Mouse (Mus musculus): ENCODE measurements around the gene Ina.
"Not testable (repeated sequence)": the region's sequence is repeated elsewhere in the genome, so short reads cannot be mapped to it uniquely, and the experiment has no call there.

Gene Ina

GRCm38 (mm10) chr19:47014447-47015381, at the start of gene Ina, which contains the start of gene Nt5c2:
Ina (plus strand) TSS chr19:47014698.
Nt5c2 (minus strand) TSS chr19:47015153.
- DNase-seq (ENCODE audit: low spot score) = peak; percentile 35

GRCm38 (mm10) chr19:46965496-46965895, 49.0 kb upstream of the Ina start:
- no peak for DNase-seq (ENCODE audit: low spot score)

- no peak for DNase-seq (ENCODE audit: low spot score)
These were observed 48.2 kb upstream of the Ina start for GRCm38 (mm10) chr19:46966330-46966729.

GRCm38 (mm10) chr19:46967861-46968260, 46.6 kb upstream of the Ina start:
- no peak for DNase-seq (ENCODE audit: low spot score)

- DNase-seq (ENCODE audit: low spot score) = no peak
These were observed 45.7 kb upstream of the Ina start for GRCm38 (mm10) chr19:46968833-46969232.

GRCm38 (mm10) chr19:46969286-46969985, 45.1 kb upstream of the Ina start:
- no peak for DNase-seq (ENCODE audit: low spot score)

- DNase-seq (ENCODE audit: low spot score) = no peak
These were observed 44.3 kb upstream of the Ina start for GRCm38 (mm10) chr19:46970121-46970729.

- no peak for DNase-seq (ENCODE audit: low spot score)
These were observed 43.3 kb upstream of the Ina start for GRCm38 (mm10) chr19:46971051-46971689.

- no peak for DNase-seq (ENCODE audit: low spot score)
These were observed 42.8 kb upstream of the Ina start for GRCm38 (mm10) chr19:46971712-46972111.

- no peak for DNase-seq (ENCODE audit: low spot score)
These were observed 42.3 kb upstream of the Ina start for GRCm38 (mm10) chr19:46972159-46972558.

GRCm38 (mm10) chr19:46975565-46975964, 38.9 kb upstream of the Ina start:
- DNase-seq (ENCODE audit: low spot score) = no peak

- DNase-seq (ENCODE audit: low spot score) = no peak
These were observed 38.5 kb upstream of the Ina start for GRCm38 (mm10) chr19:46975997-46976396.

- no peak for DNase-seq (ENCODE audit: low spot score)
These were observed 37.8 kb upstream of the Ina start for GRCm38 (mm10) chr19:46976743-46977142.

GRCm38 (mm10) chr19:46977460-46977859, 37.0 kb upstream of the Ina start:
- DNase-seq (ENCODE audit: low spot score) = no peak

GRCm38 (mm10) chr19:46978069-46978468, 36.4 kb upstream of the Ina start:
- not testable (repeated sequence) for DNase-seq (ENCODE audit: low spot score)

- DNase-seq (ENCODE audit: low spot score) = peak; percentile 23
These were observed 35.3 kb upstream of the Ina start for GRCm38 (mm10) chr19:46978920-46979780.

- no peak for DNase-seq (ENCODE audit: low spot score)
These were observed 34.8 kb upstream of the Ina start for GRCm38 (mm10) chr19:46979781-46980105.

- no peak for DNase-seq (ENCODE audit: low spot score)
These were observed 33.0 kb upstream of the Ina start for GRCm38 (mm10) chr19:46981462-46981861.

- DNase-seq (ENCODE audit: low spot score) = peak; percentile 60
These were observed 31.0 kb upstream of the Ina start for GRCm38 (mm10) chr19:46983352-46983965.

GRCm38 (mm10) chr19:46983966-46984380, 30.5 kb upstream of the Ina start:
- peak; percentile 69 for DNase-seq (ENCODE audit: low spot score)

Data from yolk sac, embryonic 10.5 days (tissue).